Mouse (Mus musculus): ENCODE measurements at regions not wholly inside any gene's neighbourhood (a gene's known extent, or its start where the extent isn't known, plus 50 kb on each side); places are given as distances from the start of the nearest gene placed in this dataset.

GRCm38 (mm10) chr13:31439761-31440627, 115.9 kb upstream of the Foxq1 start:
- Histone ChIP-seq H3K27me3 (ENCODE audit: control insufficient read depth, insufficient read depth, low read length) (no peaks in the 10 kb centered on the region), H3K9ac (ENCODE audit: low read depth, low read length) (no peak overlapping the region), H3K4me3 (no peak overlapping the region), H3K27ac (no peak overlapping the region), H3K79me2 (replicated peaks; ENCODE audit: control insufficient read depth, insufficient read depth, low read length) (no peaks in the 10 kb centered on the region), H3K4me1 (ENCODE audit: control insufficient read depth, insufficient read depth, low read length) (no peaks in the 10 kb centered on the region), H3K36me3 (ENCODE audit: control insufficient read depth, insufficient read depth, low read length) (no peaks in the 10 kb centered on the region)
- no peak for TF ChIP-seq CTCF (IDR thresholded peaks at IDR 0.05)
- TF ChIP-seq POLR2A (IDR thresholded peaks at IDR 0.05; ENCODE audit: insufficient read depth, low read depth, low read length) = no peak
- no peak for TF ChIP-seq EP300 (IDR thresholded peaks at IDR 0.05; ENCODE audit: insufficient read depth, low read depth, low read length)
- intact Hi-C loops (cut with DNase I) = no loop called here
- WGBS = 73% methylated on average over 9 of the region's 9 CpGs
- DNase-seq = no peak

- no peak for TF ChIP-seq POLR2A (IDR thresholded peaks at IDR 0.05; ENCODE audit: insufficient read depth, low read depth, low read length)
- no peak for TF ChIP-seq CTCF (IDR thresholded peaks at IDR 0.05)
- TF ChIP-seq EP300 (IDR thresholded peaks at IDR 0.05; ENCODE audit: insufficient read depth, low read depth, low read length) = no peak
- Histone ChIP-seq H3K9ac (ENCODE audit: low read depth, low read length) (no peak overlapping the region), H3K36me3 (ENCODE audit: control insufficient read depth, insufficient read depth, low read length) (no peaks in the 10 kb centered on the region), H3K4me1 (ENCODE audit: control insufficient read depth, insufficient read depth, low read length) (no peaks in the 10 kb centered on the region), H3K27me3 (ENCODE audit: control insufficient read depth, insufficient read depth, low read length) (no peaks in the 10 kb centered on the region), H3K79me2 (replicated peaks; ENCODE audit: control insufficient read depth, insufficient read depth, low read length) (no peaks in the 10 kb centered on the region), H3K4me3 (no peak overlapping the region), H3K27ac (no peak overlapping the region)
- WGBS = 41% methylated on average over 2 of the region's 2 CpGs
- intact Hi-C loops (cut with DNase I) = no loop called here
- DNase-seq = no peak
Observed at GRCm38 (mm10) chr13:31458883-31459282, 97.1 kb upstream of the Foxq1 start.

- Histone ChIP-seq H3K4me3 (no peak overlapping the region), H3K4me1 (ENCODE audit: control insufficient read depth, insufficient read depth, low read length) (no peaks in the 10 kb centered on the region), H3K9ac (ENCODE audit: low read depth, low read length) (no peak overlapping the region), H3K27ac (no peak overlapping the region), H3K27me3 (ENCODE audit: control insufficient read depth, insufficient read depth, low read length) (no peaks in the 10 kb centered on the region), H3K79me2 (replicated peaks; ENCODE audit: control insufficient read depth, insufficient read depth, low read length) (no peaks in the 10 kb centered on the region), H3K36me3 (ENCODE audit: control insufficient read depth, insufficient read depth, low read length) (no peaks in the 10 kb centered on the region)
- 73% methylated on average over 8 of the region's 8 CpGs for WGBS
- intact Hi-C loops (cut with DNase I) = no loop called here
- no peak for TF ChIP-seq POLR2A (IDR thresholded peaks at IDR 0.05; ENCODE audit: insufficient read depth, low read depth, low read length)
- no peak for TF ChIP-seq EP300 (IDR thresholded peaks at IDR 0.05; ENCODE audit: insufficient read depth, low read depth, low read length)
- TF ChIP-seq CTCF (IDR thresholded peaks at IDR 0.05) = no peak
- DNase-seq = no peak
Observed at GRCm38 (mm10) chr13:31465141-31465540, 90.8 kb upstream of the Foxq1 start.

- H3K4me1 ChIP-seq (ENCODE audit: control insufficient read depth, insufficient read depth, low read length) = no peaks in the 10 kb centered on the region
- H3K27ac ChIP-seq = no peak overlapping the region
- TF ChIP-seq EP300 (IDR thresholded peaks at IDR 0.05; ENCODE audit: insufficient read depth, low read depth, low read length) (no peak), CTCF (IDR thresholded peaks at IDR 0.05) (no peak), POLR2A (IDR thresholded peaks at IDR 0.05; ENCODE audit: insufficient read depth, low read depth, low read length) (no peak)
- intact Hi-C loops (cut with DNase I) = no loop called here
- no peak overlapping the region for H3K4me3 ChIP-seq
- 69% methylated on average over 4 of the region's 4 CpGs for WGBS
- H3K79me2 ChIP-seq (replicated peaks; ENCODE audit: control insufficient read depth, insufficient read depth, low read length) = no peaks in the 10 kb centered on the region
- DNase-seq = no peak
- H3K27me3 ChIP-seq (ENCODE audit: control insufficient read depth, insufficient read depth, low read length) = no peaks in the 10 kb centered on the region
- no peak overlapping the region for H3K9ac ChIP-seq (ENCODE audit: low read depth, low read length)
- H3K36me3 ChIP-seq (ENCODE audit: control insufficient read depth, insufficient read depth, low read length) = no peaks in the 10 kb centered on the region
Observed at GRCm38 (mm10) chr13:31465711-31466110, 90.2 kb upstream of the Foxq1 start.

GRCm38 (mm10) chr13:31468131-31468530, 87.8 kb upstream of the Foxq1 start:
- no peak for TF ChIP-seq CTCF (IDR thresholded peaks at IDR 0.05)
- no peak for TF ChIP-seq EP300 (IDR thresholded peaks at IDR 0.05; ENCODE audit: insufficient read depth, low read depth, low read length)
- no peaks in the 10 kb centered on the region for H3K36me3 ChIP-seq (ENCODE audit: control insufficient read depth, insufficient read depth, low read length)
- 87% methylated on average over 3 of the region's 3 CpGs for WGBS
- intact Hi-C loops (cut with DNase I) = no loop called here
- H3K27ac ChIP-seq = no peak overlapping the region
- H3K4me1 ChIP-seq (ENCODE audit: control insufficient read depth, insufficient read depth, low read length) = no peaks in the 10 kb centered on the region
- no peaks in the 10 kb centered on the region for H3K27me3 ChIP-seq (ENCODE audit: control insufficient read depth, insufficient read depth, low read length)
- DNase-seq = no peak
- no peak overlapping the region for H3K4me3 ChIP-seq
- no peaks in the 10 kb centered on the region for H3K79me2 ChIP-seq (replicated peaks; ENCODE audit: control insufficient read depth, insufficient read depth, low read length)
- H3K9ac ChIP-seq (ENCODE audit: low read depth, low read length) = no peak overlapping the region

GRCm38 (mm10) chr13:31468983-31469382, 87.0 kb upstream of the Foxq1 start:
- WGBS = 88% methylated on average over 3 of the region's 3 CpGs
- Histone ChIP-seq H3K4me3 (no peak overlapping the region), H3K79me2 (replicated peaks; ENCODE audit: control insufficient read depth, insufficient read depth, low read length) (no peaks in the 10 kb centered on the region), H3K4me1 (ENCODE audit: control insufficient read depth, insufficient read depth, low read length) (no peaks in the 10 kb centered on the region), H3K27ac (no peak overlapping the region), H3K27me3 (ENCODE audit: control insufficient read depth, insufficient read depth, low read length) (0 out of 2 replicates have a peak, but pooled peaks cover 1% of the 10 kb centered on the region), H3K36me3 (ENCODE audit: control insufficient read depth, insufficient read depth, low read length) (no peaks in the 10 kb centered on the region), H3K9ac (ENCODE audit: low read depth, low read length) (no peak overlapping the region)
- no peak for TF ChIP-seq EP300 (IDR thresholded peaks at IDR 0.05; ENCODE audit: insufficient read depth, low read depth, low read length)
- TF ChIP-seq CTCF (IDR thresholded peaks at IDR 0.05) = no peak
- no peak for TF ChIP-seq POLR2A (IDR thresholded peaks at IDR 0.05; ENCODE audit: insufficient read depth, low read depth, low read length)
- intact Hi-C loops (cut with DNase I) = no loop called here
- no peak for DNase-seq

All from heart, adult 2 months (tissue).